Mouse (Mus musculus) right cerebral cortex, adult 18-20 months (tissue): Measurements from ENCODE around the gene Zp1.

ENCODE experiments used
- DNase-seq: peaks from one replicate; pipeline ENCODE4 v3.0.0; 2022; ENCODE audit warnings: mixed read lengths

Gene Zp1

DNA sequence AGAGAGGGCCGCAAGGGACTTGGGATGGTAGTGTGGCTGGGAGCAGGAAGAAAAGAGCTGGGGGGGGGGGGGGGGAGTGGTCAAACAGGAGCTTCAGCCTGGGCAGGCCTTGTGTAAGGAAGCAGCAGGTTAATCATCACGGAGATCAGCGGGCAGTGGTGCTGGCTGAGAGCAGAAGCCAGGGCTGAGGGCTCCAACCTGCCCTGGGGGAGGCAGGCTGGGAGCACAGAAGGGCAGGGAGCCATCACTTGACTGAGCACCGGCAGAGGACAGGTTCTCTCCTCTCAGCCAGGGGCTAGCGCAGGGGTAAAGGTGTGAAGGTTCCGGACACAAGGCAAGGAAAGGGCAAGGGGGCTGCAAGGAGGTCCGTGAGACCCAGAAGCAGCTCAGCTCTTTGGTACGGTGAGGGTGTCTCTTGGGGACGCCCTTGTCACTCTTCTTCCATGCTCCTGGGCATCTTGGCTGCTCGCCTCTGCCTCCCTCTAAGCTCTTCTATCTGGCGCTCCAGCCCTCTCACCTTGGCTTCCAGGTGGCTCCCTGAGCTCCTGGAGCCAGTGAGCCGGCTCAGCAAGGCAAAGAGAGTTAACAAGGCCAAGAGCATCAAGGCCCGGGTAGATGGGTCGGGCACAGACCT is 49.0 kb downstream of the Zp1 start:
- no peak for DNase-seq

- DNase-seq, result no peak
These were observed 49.8 kb downstream of the Zp1 start for GRCm38 (mm10) chr19:10870676-10871075.

GRCm38 (mm10) chr19:10869886-10870527 is 50.4 kb downstream of the Zp1 start, which contains the start of gene Tmem132a:
Gene Tmem132a (minus strand): TSS chr19:10869940.
- DNase-seq, result no peak

DNA sequence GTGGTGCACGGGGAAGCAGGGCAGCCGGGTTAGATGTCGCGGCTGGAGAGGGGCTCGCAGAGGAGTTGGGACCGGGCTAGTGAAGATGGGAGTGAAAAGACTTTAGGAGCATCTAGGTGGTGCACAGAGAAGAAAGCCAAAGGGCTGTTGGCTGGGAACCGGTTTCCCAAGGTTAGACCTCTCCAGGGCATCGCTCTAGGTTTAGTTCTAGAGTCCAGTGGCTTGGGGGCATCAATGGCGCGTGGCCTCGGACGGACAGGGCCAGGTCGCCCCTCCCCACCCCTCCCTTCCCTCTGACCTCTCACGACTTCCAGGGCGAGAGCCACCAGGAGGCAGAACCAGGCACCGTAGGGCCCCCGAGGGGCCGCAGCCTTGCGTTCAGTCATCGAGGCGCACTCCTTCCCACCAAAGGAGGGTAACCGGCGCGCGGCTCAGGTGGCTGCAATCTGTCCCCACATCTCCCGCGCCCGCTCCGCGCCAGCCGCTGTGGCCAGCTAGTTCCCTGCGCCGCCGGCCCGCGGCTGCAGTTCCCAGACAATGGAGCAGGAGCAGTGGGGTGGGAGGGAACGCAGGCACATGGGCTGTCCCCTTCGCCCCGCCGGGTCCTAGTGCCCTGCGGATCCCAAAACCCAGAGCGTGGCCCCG is 51.1 kb downstream of the Zp1 start:
- DNase-seq, result peak; percentile 93

DNA sequence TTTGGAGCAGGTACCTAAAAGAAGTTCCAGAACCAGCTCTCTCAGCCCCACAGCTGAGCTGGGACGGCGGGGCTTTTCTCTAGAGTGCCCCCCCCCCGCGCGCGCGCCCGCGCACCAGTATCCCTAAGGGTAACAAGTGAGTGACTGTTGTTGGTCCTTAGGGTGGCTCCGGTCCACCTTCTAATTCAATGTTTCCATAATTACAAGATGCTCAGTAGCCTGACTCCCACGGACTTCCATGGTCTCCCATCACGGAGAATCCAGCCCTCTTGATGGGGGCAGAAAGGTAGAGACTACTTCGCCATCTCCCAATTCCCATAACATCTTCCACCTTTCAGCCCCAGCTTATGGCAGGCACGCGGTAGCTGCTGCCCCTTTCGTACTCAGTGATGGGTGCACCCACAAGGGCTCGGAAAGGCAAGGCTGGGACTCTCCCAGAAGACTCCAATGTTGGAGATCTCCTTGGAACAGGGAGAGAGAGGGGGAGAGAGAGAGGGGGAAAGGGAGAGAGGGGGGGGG is 51.8 kb downstream of the Zp1 start:
- DNase-seq, result peak; percentile 45

DNA sequence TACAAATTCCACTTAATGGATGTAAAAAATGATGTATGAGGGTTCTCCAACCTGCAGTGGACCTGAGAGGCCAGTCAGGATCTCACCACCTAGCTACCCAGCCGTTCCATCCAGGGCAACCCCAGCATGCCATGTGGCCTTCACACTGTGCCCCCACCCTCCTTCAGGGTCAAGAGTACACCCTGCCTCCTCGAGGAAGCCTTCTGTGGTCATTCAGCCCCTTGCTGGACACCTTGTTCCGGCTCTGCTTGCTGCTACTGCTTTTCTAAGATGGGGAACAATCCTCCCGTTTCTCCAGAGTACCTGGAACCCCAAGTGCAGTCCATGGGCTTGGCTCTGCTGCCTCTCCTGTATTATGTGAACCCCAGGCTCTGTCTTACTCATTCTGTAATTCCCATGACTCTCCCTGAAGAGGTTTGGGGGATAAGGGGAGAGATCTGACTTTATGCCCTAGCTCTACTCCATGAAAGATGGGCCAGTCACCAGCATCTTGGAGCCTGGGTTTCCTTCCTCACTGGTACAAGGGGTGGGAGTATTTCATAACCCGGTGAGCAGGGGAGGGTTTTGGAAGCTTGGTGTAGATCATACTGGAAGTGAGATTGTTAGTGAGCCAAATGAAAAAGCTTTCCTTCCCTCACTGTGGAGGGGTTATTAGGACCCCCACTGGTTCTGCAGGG is 52.3 kb downstream of the Zp1 start:
- peak; percentile 48 for DNase-seq

DNA sequence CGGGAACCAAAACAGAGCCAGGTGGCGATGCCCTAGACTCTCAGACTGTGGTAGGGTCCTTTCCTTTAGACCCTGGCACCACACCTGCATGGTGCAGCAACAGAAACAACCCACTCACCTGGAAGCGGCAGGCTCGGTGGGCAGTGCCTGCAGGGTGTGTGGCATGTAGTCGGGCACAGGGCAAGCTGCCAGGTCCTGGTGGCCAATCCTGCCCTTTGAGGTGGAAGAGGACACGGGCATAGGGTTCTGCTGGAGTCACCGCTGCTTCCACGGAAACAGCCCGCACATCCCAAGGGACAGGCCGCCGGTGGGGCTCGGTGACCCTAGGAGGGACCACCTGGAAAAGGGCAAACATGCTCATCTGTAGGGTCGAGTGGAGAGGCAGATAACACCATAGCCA is 54.1 kb downstream of the Zp1 start:
- DNase-seq, result no peak
